Mouse (Mus musculus) central nervous system, embryonic 14 days (tissue): ENCODE measurements around the gene P3h4. TPM values are rescaled to one million over a fixed set of nuclear protein-coding genes. Genes with fewer than 3 reads are reported as not detected.

Experiments used
- polyA plus RNA-seq: library from polyadenylated mRNA; depleted of rRNA; stranded (reverse); fragments of >200 nt; gene quantifications from 2 replicates; pipeline ENCODE4 v1.2.3, GENCODE M21; 2012; rRNA removed

P3h4 gene
- polyA plus RNA-seq, result 18.9 and 36.6 TPM in 2 replicates

DNA sequence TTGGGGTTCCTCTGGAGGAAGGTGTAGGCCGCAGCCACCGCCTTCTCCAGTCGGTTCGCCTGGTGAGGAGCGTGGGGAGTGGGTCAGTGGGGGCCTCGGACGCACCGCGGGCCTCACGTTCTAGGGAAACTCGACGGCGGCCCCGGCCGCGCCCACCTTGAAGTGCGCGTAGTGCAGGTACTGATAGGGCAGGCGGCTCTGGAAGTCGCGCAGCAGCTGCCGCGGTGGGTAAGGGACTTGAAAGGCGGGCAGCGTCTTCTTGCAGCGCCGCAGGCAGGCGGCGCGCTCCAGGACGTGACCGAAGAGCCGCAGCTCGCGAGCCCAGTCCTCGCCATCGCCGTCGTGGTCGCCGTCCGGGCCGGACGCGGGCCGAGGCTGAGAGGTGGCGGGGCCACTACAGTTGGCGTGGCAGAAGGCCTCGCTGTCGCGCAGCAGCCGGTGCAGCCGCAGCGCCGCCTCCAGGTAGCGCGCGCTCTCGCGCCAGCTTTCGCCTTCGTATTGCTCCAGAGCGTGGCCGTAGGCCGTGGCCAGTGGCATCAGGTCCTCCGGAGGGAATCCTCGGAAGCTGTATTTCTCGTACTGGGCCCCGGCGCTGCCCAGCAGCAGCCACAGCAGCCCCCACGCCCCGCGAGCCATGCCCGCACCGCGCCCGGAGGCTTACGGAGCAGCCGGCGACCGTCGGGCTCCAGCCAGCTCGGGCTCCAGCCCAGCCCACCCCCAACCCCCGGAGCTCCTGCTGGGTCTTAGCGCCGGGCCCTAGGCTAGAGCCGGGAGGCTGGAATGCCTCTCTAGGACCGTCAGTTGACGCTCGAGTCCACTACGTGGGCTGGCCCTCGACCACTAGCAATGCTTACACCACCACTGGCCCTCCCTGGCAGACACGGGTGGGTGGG is at the start of gene P3h4:
Gene P3h4 (minus strand): TSS at position 816 of the 893 bp plus-strand sequence.

DNA sequence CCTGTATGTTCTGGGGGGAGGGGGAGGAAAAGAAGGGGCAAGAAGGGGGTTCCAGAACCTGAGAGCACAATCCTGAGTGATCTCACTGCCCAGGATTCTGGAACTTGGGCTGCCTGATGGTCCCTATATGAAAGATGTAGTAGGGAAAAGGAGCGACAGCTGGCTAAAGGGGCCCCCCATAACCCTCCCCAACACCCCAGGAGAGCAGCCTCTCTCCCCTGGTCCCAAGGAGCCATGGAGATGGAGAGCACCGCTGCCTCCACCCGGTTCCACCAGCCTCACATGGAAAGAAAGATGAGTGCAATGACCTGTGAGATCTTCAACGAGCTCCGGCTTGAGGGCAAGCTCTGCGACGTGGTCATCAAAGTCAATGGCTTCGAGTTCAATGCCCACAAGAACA is 27.2 kb upstream of the P3h4 start, which contains the start of the genes Nt5c3b and Klhl10:
Gene Nt5c3b (minus strand): TSS at position 12 of the 400 bp plus-strand sequence.
Gene Klhl10 (plus strand): TSS at position 121 of the 400 bp plus-strand sequence.

DNA sequence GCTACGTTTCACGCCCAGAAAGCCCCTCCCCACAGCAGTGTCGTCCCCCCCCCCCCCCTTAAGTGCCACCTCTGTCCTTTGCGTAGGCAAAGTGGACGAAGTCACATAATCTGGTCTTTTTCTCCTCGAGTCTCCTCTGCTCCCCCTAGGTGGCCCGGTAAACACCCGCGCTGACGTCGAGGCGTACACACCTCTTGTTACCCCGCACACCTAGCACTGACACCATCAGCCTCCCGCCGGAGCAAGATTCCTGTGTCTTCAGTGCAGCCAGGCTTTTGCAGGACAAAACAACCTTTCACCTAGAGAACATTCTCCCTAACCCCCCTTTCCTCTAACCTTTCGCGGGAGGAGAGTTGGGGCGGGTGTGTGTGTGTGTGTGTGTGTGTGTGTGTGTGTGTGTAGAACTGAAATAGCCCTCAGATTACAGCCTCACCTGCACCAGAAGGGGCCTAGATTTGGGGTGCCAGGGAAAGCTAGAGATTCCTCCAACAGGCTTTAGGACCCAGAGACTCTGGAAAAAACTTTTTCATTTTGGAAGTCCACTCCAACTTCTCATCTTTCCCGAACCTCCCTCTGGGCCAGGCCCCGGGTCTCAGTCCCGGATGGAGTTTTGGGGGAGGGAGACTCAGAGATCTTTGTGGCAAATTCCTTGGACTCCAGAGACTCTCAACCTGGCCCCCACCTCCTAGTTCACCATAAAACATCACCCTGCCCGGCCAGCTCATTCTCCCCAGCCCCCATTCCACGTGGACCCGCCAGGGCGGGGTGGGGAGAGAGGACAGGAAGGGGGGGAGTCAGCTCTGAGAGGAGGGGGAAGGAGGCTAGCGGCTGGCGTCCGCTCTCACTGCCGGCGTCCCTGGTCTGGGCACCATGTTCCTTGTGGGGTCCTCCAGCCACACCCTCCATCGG is 532 bp upstream of the P3h4 start, which contains the start of gene Fkbp10:
Gene Fkbp10 (plus strand): TSS at position 784 of the 909 bp plus-strand sequence.

DNA sequence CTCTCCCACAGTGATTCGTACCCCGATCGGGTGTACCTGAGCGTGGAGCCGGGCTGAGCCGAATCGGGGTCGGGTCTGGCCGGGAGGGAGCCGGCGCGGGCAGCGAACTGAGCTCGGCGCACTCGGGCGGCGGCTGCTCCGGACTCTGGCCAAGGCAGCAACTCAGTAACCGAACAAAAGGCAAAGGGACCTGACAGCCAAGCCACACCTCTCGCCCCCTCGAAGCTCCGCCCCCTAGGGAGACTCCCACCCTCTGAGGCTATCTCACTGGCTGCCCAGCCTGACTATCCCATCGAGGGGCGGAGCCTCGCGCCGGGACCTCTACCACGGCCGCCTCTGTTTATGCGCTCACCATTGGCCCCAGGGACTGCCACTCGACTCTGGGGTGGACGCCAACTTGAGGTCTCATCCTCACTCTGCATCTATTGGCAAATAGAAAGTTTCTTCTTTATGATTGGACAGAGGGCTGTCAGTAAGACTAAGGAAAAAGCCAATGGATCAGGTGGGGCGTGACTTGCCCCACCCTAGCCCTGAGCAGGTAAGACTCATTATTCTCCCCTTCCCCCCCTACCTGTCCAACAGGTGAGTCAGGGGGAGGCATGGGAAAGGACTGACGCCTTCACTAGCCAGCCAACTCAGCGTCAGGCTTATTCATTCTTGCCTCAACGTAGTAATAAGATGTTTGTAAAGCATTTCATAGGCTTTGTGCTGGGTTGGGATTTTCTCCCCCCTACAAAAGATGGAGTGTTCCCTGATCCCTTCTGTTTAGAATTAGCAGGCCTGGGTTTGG is 16.8 kb downstream of the P3h4 start, which contains the start of gene Jup:
Gene Jup (minus strand): TSS at position 164 of the 790 bp plus-strand sequence.

Other genes starting within 250 kb of the P3h4 start
- gene Krt9, start 221.6 kb downstream of the P3h4 start, polyA plus RNA-seq, result 0.06 and 0.10 TPM in 2 replicates
- gene Krt14, start 207.3 kb downstream of the P3h4 start, polyA plus RNA-seq, result 4.5 and 41.4 TPM in 2 replicates
- not detected in 2 replicates for gene Krt16, start 165.9 kb downstream of the P3h4 start, polyA plus RNA-seq
- 0.59 and 8.2 TPM in 2 replicates for gene Krt17, start 153.8 kb downstream of the P3h4 start, polyA plus RNA-seq
- not detected in 2 replicates for gene Krt42, start 145.0 kb downstream of the P3h4 start, polyA plus RNA-seq
- gene Eif1, start 95.0 kb downstream of the P3h4 start, polyA plus RNA-seq, result 320 and 367 TPM in 2 replicates
- 0.26 and 0.29 TPM in 2 replicates for gene Gast, start 80.4 kb downstream of the P3h4 start, polyA plus RNA-seq
- gene Hap1, start 58.7 kb downstream of the P3h4 start, polyA plus RNA-seq, result 183 and 184 TPM in 2 replicates
- 57.1 and 75.3 TPM in 2 replicates for gene Jup, start 17.1 kb downstream of the P3h4 start, polyA plus RNA-seq
- 29.8 and 75.3 TPM in 2 replicates for gene Fkbp10, start 861 bp upstream of the P3h4 start, polyA plus RNA-seq
- 113 and 117 TPM in 2 replicates for gene Nt5c3b, start 27.0 kb upstream of the P3h4 start, polyA plus RNA-seq
- gene Klhl10, start 27.1 kb upstream of the P3h4 start, polyA plus RNA-seq, result 1.5 TPM in 2 replicates
- gene Klhl11, start 57.9 kb upstream of the P3h4 start, polyA plus RNA-seq, result 7.5 and 8.1 TPM in 2 replicates
- 182 and 207 TPM in 2 replicates for gene Acly, start 113.2 kb upstream of the P3h4 start, polyA plus RNA-seq
- 1.6 and 1.7 TPM in 2 replicates for gene Ttc25, start 130.8 kb upstream of the P3h4 start, polyA plus RNA-seq
- gene Cnp, start 160.1 kb upstream of the P3h4 start, polyA plus RNA-seq, result 15.2 and 19.3 TPM in 2 replicates
- gene Nkiras2, start 204.4 kb upstream of the P3h4 start, polyA plus RNA-seq, result 93.5 and 98.6 TPM in 2 replicates
- gene Dnajc7, start 205.3 kb upstream of the P3h4 start, polyA plus RNA-seq, result 241 and 259 TPM in 2 replicates